Mouse (Mus musculus): ENCODE measurements around the gene Bmp2k.

The Bmp2k gene

DNA sequence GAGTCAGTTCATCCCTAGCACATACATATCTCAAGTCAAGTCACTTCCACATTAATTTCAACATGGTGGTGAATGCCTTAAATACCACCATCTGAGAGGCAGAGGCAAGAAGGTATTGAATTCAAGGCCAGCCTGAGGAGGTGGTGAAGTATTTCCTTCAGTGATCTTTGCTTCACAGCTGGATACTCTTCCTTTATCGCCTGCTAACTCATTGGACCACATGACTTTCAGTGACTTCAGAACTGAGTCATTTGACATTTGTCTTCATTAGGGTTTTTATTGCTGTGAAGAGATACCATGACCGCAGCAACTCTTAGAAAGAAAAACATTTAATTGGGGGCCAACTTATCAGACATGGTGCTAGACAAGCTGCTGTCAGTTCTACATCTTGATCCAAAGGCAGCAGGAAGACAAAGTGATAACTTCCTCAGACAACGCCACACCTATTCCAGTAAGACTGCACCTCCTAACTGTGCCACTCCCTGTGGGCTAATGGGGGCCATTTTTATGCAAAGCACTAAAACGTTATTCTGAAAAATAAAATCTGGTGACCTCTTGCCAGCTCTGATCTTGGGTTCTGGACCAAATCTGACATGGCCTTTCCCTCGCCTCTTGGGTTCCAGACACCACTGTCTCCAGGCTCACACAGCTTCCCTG is 24.9 kb upstream of the Bmp2k start:
- peak; percentile 31 for DNase-seq

DNA sequence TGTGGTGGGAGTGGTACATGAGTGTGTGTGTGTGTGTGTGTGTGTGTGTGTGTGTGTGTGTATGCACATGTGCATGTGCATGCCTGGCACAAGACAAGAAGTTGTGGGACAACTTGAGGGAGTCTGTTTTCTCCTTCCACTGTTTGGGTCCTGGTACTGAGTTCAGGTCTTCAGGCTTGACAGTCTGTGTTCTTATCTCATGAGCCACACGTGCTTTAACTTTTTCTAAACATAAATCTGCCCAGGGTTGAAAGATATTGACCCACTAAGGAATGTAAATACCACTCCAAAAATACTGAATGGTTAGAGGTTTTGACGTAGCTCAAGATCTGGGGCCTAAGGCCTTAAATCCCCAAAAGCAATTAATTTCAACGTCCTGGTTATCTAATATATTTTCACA is 23.8 kb upstream of the Bmp2k start:
- DNase-seq, result no peak

DNA sequence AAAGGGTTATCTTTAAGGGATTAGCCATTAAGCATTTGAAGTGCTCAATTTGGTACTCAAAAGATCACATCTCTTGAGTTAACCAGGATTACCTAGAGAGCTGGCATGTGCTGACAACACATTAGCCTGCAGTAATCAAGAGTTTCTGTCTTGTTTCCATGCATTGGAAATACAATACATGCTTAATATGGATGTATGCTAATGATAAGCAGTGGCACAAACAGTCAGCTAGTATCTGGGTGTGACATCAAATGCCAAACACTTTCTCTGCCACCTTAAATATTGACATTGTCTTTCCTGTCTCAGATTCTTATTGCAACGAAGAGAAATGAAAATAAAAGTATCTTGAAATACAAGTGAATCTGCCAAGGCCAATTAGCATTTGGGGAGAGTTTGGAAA is 22.8 kb upstream of the Bmp2k start:
- DNase-seq, result peak; percentile 4

DNA sequence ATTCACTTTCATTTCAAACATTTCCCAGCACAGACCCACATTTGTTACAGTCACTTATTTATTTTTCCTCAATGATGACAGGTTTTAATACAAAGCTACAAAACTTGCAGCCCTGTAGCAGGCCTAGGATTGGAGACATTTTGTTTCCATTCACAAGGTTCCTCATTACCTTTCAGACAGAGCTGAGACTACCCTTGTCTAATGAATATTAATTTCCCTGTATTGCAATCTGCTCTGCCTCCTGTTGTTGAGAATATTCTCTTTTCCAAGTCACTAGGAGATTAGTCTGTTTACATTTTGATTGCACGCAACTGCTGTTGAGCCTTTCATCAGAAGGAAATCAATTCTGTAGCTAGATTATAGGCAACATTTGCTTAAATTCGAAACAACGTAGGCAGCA is 22.4 kb upstream of the Bmp2k start:
- no peak for DNase-seq

DNA sequence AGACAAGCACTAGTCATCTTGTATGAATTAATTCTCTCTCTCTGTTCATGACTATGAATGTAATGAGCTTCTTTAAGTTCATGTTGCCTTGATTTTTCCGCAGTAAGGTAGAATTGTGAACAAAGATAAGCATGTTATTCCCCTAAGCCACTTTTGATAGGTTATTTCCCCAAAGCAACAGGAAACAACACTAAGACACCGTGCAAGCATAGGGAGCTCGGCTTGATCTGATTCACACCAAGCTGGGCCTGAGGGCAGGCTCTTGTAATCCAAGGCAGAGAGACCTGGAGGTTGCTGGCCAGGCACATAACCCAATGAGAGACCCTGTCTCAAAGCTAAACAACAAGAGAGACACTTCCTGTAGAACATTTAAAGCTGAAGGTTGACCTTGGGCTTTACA is 21.3 kb upstream of the Bmp2k start:
- DNase-seq, result peak; percentile 62

DNA sequence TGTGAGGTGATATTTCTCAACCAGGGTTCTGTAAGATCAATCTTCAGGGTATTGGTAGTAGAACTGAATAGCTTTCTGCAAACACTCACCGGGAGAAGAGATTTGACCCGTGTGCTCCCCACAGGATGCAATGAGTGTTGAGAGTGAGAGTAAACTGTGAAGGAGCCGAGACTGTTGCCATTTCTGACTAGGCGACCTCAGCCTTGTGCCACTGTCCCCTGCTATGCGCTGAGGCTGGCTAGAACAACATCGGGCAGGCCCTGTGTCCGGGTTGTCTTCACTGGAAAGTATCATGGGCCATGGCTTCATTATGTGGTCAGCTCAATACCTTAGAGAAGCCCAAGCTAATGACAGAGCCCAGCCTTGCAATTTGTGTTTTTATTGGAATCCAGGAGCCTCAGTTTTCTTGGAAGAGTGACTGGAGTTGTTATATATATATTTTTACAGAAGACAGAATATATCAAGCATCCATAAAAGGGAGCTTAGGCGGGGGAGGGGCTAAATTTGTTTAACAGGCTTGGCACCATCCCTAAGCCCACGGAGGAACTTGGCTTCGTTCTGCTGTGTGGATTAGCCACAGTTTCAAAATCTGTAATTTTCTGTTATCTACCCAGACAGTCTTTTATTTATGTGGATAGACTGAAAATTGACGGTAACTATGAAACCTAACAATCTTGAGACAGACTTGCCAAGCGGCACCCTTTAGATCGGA is 18.0 kb upstream of the Bmp2k start:
- DNase-seq, result peak; percentile 79

DNA sequence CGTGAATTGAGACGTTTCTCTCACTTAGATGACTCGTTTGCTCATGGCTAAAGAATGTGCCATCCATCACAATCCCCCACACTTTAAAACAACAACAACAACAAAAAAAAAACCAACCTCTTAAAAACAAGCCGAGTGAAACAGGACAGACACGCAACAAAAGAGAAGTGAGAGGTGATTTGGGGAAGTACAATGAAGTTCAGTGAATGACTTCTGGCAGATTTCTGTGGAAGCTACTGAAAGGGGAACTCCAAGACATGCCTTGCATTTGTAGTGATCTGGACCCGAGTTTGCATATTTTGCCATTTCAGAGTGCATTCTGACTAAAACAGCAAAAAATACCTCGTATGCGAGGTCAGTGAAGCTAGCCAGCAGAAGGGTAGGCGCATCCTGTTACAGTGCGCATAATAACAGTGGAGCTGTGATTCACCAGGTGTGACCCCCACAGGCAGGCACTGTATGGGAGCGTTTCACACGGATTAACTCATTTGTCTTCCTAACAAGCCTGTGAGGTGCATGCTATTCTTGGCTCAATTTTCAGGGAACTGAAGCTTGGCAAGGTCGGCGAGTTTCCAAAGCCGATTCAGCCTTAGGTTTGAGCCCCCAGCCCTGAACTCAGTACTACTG is 17.4 kb upstream of the Bmp2k start:
- DNase-seq, result peak; percentile 94

DNA sequence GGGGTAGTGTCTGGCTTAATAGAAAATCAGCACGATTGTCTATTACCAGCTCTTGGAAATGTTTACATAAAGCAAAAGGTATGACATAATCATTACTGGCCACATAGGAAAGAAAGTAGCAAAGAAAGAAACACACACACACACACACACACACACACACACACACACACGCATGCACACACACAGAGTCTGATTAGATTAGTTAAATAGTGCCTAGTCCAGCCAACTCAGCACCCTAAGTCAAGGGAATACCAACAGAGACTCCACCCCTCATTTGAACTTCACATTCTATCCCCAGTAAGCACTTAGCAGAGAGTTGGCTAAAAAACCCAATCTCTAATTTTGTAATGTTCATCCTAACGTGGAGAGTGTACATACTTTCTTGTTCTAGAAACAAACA is 15.5 kb upstream of the Bmp2k start:
- DNase-seq, result peak; percentile 4

DNA sequence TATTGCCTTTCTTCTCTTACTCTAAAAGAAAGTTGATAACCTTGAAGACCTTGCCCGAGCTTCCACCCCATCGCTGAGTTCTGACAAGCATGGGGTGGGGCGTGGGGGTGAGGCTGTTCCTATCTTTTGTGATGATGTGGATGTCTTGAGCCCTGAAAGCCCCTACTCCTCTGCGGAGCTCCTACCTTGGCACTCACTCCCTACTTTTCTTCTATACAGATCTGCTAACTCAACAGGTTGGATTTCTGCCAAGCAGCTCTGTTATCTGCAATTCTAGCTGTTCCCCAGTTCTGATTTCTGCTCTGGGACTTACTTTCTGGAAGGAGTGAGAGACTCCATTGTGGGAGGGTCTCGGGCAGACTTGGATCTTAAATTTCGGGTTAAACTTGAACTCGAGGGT is 14.3 kb upstream of the Bmp2k start:
- DNase-seq, result peak; percentile 81

DNA sequence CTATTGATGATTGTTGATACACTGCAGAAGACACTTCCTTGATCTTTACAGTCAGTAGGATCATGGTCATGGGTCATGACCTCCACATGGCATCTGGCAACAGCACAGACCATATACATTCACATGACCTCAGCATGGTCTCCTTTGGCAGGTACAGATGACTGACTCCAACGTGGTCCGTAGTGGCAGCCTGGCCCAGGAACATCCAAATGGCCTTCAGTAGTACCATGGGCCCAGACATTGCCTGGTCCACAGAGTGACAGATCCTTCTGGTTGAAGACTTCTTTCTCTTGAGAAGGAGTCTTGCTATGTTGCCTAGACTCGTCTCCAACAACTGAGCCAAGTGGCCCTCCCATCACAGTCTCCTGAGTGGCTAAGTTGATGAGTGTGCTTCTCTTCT is 10.6 kb upstream of the Bmp2k start:
- peak; percentile 63 for DNase-seq

DNA sequence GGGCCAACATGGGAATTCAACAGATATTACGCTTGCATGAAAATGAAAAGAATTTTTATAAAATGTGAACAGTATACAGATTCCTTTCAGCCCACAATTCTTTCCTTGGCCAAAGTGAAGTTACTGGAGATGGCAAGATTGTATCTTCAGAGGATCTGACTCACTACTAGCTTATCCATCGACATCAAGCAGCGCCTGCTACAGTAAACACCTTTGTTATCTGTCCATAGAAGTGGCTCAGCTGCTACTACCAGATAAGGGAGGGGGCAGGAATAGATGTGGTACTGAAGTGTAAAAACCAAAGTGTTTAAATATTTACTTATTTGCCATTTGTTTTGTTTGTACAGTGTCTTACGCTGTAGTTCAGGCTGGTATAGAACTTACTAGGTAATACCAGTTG is 8.6 kb upstream of the Bmp2k start:
- DNase-seq, result peak; percentile 21

DNA sequence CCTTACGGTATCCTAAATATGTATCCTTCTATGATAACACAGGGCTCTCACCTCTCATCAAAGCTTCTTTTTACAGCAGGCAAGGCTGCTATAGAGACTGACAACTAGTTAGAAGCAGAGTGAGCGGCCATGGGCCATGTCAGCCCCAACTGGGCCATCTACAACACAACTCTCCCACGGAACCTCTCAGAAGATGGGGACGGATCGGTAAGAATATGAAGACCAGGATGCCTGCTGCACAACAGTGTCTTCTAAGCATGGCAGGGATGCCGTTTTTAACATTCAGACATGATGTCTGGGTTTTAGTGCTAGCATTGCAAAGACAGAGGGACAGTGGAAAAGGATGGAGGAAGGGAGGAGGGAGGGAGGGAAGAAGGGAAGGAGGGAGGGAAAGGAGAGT is 6.3 kb upstream of the Bmp2k start:
- peak; percentile 58 for DNase-seq

DNA sequence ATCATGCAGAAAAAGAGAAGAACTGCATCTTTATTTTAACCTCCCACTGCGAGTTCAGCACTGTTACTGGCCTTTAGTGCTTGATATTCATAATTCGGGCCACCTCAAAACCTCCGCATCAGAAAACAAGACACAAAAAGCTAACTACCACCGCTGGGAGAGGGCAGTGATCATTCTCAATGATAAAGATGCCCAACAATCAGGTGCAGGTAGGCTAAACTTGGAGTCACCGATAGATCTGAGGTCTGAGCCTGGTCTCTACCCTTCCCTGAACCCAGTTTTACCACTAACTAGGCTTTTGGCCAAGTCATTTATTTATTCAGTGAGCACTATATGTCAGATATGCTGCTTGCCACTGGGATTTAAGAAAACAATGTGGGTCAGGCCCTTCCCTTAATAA is 4.8 kb upstream of the Bmp2k start:
- DNase-seq, result peak; percentile 68

DNA sequence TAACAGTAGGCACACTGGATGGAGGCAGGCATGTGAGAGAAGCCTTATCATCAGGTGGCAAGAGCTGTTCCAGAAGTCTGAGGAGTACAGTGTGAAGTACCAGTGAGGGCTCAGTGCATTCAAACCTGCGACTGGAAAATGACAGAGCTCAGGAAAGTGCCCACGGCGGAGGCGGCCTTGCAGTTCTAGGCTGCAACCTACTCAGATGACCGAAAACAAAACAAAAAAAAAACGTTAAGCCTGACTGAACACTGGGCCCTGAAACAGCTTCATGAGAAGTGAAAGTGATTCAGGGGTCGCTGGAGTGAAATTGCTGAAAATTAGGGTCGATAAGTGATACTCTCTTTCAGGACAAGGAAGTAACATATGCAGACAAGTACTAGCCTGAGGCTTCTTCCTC is 4.4 kb upstream of the Bmp2k start:
- peak; percentile 76 for DNase-seq

DNA sequence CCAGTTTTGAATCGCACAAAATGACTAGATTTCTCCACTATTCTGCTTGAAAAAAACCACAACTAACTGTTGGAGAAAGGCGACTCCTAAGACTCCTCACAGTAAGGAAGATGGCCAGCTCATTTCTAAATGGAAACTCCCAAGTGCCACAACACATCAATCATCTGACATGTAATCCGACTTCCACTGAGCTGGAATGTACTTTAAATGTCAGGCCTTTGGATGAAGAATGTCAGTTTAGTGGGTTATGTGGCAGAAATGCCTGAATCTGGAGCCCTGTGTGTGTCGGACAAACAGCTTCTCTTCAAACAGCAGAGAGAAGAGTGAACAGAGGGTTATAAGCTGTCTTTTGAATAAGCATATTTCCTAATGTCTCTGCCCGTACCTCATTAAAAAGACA is 1.7 kb upstream of the Bmp2k start:
- peak; percentile 69 for DNase-seq

DNA sequence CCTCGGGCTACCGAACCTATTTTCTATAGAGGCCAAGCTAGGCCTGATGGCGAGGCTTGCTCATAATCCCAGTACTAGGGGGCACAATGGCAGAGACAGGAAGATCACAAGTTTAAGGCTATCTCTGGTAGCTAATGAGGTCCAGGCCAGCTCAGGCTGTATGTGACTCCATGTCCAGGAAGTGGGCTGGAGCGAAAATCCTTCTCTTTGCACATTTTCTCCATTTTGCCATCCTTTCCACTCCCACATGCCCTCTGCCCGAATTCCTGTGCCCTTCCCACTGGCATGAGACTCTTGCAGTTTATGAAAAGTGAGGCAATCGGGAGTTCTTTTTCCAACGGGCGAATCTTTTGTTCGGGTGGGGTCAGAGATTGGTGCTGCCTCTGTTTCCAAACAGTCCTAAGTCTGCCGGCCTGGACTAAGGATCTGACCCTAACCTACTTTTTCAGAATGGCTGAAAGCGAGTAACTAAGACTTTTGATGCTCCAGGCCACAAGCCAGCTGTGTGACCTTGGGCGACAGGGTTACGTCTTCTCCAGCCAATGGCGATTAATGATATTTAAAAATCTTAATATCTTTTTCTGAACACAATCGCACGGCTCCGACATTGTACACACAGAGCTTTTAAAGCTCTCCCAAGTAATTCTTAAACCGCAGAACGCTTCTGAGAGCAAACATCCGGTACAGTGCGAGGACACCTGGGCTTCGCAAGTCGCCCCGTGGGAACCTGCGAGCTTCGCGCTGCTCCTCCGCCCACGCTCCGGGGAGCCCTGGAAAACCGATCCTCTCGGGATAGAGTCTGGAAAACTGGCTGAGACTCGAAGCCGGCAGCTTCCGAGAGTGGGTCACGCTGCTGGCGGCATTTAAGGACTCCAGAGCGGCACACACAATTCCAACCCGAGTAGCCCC is 834 bp upstream of the Bmp2k start:
- DNase-seq, result peak; percentile 90

DNA sequence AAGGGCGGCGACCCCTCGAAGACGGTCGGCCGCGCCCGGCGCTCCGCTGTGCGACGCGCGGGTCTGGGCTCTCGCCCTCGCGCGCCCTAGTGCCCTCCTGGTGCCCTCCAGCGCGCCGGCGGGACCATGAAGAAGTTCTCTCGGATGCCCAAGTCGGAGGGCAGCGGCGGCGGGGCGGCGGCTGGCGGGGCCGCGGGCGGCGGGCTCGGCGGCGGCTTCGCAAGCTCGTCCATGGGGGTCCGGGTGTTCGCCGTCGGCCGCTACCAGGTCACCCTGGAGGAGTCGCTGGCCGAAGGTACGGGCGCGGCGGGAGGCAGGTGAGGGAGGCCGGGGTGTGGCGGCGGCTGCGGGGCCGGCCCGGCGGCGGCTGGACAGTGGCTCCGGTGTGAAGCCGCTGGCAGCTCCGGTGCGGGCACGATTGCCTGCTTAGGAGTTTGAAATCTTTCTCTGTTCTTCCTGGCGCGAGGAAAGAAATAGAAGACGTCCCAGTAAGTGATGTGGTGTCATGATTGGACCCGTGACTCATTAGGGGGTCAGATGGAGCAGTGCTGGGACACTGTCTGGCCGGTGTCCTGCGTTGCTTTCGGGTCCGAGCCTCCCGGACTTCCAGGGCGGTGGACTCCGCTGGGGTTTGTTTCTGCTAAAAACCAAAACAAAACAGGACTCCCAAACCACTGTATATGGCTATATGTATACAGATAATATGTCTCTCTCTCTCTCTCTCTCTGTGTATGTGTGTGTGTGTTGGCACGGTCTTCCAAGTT is 495 bp downstream of the Bmp2k start:
- DNase-seq, result peak; percentile 97

DNA sequence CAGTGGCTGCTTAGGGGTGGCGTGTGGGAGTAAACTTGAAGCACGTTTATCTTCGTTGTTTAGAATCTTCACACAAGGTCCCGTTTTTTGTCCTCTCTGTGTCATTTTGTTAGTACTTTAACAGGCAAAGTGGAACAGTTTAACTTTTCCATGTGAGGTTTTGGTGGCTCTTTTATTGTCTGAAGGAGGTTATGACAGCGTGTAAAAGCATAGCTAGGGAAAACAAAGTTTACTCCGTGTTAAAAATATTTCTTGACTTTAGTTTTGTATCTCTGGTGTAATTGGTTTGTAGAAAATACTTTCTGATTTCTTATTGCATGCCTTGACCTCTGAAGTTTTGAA is 1.0 kb downstream of the Bmp2k start:
- DNase-seq, result no peak

DNA sequence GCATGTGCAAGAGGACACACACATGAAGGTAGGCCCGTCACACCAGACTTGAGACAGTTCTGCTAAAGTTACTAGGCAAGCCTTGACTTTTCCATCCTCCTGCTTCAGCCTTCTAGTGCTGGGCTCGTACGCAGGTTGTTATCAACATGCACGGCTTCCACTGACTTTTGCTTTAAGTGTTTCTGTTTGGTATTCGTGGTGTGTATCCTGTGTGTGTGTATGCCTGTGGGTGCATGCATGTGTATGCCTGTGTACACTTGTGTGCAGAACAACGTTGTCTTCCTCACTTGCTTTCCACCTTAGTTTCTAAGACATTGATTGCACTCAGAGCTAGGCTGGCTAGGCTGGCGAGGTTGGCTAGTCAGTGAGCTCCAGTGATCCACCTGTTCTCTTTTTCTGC is 2.1 kb downstream of the Bmp2k start:
- DNase-seq, result peak; percentile 88

DNA sequence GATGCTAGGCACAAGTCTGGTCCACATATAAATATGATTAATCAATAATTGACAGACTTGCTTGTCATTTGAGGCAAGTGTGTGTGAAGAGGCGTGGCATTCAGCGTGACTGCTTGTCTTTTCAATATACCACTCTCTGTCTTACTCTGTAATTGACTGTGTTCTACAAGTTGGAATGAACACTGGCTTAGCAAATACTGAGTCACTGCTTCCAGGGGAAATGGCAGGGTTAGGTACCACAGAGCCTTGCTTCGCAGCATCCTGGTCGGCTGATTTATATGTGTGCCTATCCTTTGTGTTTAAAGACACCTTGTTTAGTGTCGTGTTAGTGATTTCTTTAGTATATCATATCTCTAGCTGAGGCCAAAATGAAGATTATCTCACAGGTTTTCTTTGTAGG is 3.0 kb downstream of the Bmp2k start:
- peak; percentile 62 for DNase-seq

DNA sequence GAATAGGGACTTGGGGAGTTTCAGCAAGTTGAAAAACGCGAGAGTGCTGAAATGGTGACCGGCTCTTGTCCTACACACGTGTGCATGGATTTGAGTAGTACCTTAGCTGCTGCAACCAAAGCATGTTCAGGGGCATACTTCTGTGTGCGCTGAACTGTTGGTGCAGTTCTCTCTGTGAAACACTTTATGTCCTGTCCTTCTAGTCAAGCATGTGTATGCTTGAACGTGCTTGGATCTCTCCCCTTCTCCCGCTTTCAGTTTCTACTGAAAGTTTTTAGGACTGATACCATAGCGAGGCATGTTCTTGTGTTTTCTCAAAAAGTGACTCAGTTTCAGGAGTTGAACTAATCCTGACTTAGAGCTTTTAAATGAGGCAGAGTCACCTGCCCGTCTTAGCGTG is 3.7 kb downstream of the Bmp2k start:
- DNase-seq, result peak; percentile 68

DNA sequence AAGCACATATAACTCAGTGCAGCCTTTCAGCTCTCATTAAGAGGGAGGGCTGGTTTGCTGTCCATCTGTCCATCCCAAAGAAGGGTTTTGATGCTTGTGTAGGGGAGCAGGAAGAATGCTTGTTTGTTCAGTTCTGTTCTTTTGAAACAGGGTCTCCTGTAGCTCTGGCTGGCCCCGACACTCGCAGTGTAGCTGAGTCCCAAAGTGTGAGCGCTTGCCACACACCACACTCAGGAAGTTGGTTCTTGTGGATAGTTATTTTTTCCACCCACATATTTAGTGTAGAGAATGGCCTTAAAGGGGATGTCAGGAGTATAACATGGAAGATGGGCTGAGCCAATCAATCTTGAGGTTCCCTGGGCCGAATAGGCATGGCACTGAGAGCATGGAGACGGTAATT is 4.1 kb downstream of the Bmp2k start:
- DNase-seq, result peak; percentile 67

DNA sequence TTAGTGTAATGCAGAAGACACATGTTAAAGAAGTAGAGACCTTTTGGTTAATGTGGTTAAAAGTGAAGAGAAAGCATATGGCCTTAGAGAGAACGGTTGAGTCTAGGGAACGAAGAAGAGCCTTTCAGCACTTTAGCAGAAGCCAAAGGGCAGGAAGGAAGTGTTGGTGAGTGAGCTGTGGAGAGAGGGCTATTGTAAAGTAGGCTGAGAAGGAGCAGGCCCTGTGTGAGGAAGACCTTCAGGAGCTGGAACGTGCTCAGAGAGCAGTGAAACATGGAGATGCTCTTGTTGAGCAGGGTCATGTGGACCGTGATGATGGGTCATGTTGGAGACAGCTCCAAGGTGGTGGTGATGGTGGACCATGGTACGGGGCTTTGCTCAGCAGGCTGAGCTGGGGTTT is 4.8 kb downstream of the Bmp2k start:
- DNase-seq, result peak; percentile 87
